Mouse (Mus musculus): Measurements from ENCODE around the gene Cradd.

DNA sequence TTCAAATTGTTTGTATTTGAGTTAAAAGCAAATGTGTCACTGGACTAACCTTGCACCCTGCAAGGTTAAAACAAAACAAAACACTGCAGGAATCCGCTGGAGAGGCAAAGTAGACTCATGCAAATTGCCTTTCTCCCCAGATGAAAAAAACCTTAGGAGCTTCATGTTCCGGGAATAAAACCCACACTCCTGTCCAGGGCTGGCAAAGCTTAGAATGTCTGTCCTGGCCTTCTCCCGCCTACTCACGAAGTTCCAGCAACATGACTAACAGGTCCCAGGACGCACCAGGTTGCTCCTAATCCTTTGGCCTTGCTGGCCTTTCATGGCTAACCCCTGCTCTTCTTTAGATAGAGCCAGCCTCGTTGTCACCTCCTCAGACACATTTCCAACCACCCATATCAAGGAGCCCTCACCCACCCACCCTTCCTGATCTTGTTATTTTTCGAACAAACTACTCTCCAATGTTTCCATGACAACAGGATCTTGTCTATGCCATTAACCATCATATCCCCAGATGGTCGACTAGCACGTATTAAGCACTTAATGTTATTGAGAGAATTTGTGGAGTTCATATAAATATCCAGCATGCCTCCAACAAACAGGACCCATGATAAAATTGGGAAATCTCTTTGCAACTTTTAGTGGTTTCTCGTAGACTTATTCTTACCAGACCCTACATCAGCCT, 65.3 kb downstream of the Cradd start:
- TF ChIP-seq CTCF (IDR thresholded peaks at IDR 0.05; ENCODE audit: extremely low read depth, insufficient read length, insufficient replicate concordance, low read depth, low read length) (no peak), POLR2A (IDR thresholded peaks at IDR 0.05; ENCODE audit: low read depth, low read length) (no peak)

Data from small intestine, adult 2 months (tissue).